Mouse (Mus musculus): ENCODE measurements around the gene Cnbd2.

Gene Cnbd2

DNA sequence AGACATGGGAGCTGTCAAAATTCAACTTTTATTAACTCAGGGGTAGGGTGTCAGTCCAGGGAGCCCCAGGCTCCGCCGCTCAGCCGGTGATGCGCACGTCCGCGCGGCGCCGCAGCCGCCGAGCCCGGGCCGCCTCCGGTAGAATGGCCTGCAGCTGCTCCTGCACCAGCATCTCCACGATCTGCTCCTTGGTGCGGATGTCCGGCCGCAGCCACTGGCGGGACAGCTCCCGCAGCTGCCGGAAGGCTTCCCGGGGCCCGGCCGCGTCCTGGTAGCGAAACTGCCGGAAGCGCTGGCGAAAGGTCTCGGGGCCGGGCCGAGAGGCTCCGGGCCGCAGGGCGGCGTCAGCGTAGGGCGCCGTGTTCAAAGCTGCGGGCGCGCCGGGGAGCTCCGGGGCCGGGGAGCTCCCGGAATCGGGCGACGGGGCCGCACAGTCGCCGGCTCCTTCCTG, 233 bp upstream of the Cnbd2 start:
- peak; percentile 55 for DNase-seq

- no peak for DNase-seq
These were observed 1.1 kb downstream of the Cnbd2 start for GRCm38 (mm10) chr2:156313153-156313552.

GRCm38 (mm10) chr2:156314811-156315210, 2.7 kb downstream of the Cnbd2 start:
- no peak for DNase-seq

DNA sequence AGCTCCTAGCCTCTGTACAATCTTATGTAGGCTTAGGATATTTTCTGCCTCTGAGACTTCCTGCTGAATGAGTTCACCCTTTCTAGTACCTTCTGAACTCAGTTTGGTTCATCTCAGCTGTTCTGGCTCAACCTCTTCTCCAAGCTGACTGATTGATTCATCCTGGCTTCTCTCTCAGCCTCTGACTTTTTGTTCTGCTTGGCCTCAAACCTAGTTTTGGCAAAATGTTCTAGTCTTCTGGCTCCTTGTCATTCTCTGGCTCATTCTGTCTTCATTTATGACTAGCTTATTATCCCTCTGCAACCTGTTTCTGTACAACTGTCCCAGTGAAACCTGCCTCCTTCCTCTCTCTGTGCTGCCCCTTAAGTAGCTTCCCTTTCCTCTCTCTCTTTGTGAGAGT, 6.4 kb downstream of the Cnbd2 start:
- DNase-seq = no peak

GRCm38 (mm10) chr2:156321538-156321937, 9.4 kb downstream of the Cnbd2 start:
- no peak for DNase-seq

- peak; percentile 16 for DNase-seq
These were observed 12.1 kb downstream of the Cnbd2 start for GRCm38 (mm10) chr2:156324116-156324588.

DNA sequence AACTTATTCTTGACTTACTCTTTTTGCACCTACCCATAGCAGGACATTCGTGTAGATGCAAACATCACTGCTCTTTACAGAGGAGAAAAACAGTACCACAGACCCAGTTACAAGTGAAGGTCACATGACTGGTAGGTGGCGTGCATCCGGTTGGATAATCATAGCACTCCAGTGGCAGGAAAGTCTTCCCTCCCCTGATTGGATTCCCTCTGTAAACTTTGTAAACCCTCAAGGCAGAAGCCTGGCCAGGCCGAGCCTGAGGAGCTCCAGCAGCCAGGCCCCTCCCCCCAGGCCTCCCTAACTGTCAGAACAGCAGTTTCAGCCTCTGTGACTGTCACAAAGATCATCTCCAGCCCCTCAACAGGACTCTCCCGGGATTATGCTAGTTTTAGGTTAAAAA, 12.6 kb downstream of the Cnbd2 start:
- DNase-seq = no peak

GRCm38 (mm10) chr2:156330681-156331080, 18.6 kb downstream of the Cnbd2 start:
- DNase-seq = no peak

DNA sequence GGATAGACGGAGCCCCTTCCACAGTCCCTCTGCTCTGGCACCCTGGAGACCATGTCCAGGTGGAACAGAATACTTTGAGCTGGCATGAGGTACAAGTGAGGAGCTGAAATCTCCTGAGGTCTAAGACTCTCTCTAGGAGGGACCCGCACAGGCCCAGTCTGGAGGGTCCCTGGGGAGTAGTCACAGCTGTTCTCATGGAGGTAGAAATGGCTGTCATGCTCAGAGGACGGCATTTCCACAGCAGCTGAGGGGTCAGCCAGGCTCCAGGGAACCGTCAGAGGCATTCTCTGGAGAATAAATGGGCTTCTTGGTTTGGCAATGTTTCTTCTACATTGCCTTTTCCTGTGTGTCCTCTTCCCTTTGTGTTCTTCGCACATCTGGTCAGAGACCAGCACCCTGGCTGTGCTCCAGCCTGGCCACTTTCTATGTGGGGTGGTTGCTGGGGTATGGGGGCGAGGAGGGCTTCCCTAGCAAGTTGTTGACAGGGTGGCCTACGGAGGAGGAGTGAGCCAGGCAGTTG, 19.4 kb downstream of the Cnbd2 start:
- no peak for DNase-seq

DNA sequence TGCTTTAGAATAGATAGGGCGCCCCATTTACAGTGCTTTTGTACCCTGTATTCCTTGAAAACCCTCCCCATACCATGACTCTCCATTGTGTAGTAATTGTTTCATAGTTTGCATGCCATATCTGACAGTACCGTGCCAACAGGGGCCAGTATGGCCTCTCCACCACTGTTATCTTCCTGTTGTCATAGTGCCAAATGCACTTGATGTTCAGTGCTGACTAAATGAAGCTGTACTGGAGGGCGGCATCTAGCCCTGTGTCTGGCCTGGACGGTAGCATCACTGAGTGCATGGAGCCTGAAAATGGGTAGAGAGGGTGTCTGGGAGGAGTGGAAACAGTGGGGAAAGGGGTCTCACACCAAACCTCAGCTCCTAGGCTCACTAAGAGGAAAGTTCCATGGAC, 28.0 kb downstream of the Cnbd2 start:
- DNase-seq = no peak

GRCm38 (mm10) chr2:156344775-156345532, 32.9 kb downstream of the Cnbd2 start:
- DNase-seq = no peak

DNA sequence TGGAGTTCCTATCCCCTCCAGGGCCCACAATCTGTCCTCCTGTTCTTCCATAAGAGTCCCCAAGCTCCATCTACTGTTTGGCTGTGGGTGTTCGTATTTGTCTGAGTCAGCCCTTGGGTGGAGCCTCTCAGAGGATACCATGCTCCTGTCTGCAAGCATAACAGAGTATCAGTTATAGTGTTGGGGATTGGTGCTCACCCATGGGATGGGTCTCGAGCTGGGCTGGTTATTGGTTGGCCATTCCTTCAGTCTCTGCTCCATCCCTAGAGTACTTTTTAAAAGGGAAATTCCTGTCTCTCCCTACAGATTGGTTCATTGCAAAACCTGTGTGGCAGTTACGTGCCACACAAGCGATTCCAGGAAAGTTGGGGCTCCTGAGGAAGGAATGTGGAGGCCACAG, 36.7 kb downstream of the Cnbd2 start:
- no peak for DNase-seq

DNA sequence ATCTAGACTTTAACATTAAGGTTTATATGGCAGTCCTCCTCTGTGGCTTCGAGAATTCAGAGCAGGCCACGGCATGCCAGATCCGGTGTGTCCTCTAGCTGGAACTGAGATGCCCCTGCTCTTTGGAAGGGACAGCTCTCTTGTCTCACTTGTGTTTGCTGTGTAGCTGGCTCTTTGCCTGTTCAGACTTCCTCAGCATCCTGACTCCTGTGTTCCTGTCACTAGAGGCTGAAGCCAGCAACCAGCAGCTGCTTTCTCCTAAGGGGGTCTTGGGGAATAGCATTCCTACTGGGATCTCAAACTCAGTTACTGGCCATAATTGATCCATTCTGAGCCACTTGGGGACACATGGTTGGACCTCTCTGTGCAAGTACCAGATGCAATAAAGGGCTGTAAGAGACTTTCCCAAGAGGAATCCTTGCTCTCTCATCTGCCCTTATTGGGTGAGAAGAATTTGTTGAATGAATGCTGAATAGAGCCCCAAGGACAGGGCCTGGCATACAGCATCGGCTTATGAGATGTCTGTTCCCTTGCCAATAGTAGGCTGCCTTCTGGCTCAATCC, 37.3 kb downstream of the Cnbd2 start:
- no peak for DNase-seq

DNA sequence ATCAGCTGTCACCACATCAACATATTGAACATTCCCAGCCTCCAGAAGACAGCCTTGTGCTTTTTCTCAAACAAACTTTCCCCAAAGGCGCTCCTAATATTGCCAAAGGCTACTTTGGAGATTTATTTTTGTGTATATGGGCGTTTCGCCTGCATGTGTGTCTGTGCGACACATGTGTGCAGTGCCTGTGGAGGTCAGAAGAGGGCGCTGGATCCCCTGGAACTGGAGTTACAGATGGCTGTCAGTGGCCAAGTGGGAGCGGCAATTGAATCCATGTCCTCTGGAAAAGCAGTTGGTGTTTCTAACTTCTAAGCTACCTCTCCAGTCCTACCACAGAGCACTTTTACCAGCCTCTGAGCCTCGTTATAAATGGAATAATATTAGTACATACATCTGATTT, 39.1 kb downstream of the Cnbd2 start:
- no peak for DNase-seq

GRCm38 (mm10) chr2:156352413-156353165, 40.5 kb downstream of the Cnbd2 start:
- peak; percentile 27 for DNase-seq

DNA sequence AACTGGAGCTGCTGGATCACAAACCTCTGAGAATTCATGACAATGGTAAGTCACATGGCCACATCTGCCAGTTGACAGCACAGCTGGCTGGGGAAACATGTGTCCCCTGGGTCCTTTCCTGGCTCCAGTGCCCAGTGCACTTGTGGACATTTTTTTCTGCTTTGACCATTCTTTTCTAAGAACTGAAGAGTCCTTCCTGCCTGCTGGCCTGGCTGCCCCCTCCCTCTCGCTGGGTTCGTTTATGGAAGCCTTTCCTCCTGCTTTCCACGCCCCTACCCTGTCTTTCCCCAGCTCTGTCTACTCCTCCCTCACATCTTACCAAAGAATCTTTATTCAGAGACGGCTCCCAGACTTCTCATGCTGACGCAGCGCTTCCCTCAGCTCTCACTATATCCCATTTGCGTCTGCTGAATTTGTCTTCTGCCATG, 41.2 kb downstream of the Cnbd2 start:
- DNase-seq = no peak

DNA sequence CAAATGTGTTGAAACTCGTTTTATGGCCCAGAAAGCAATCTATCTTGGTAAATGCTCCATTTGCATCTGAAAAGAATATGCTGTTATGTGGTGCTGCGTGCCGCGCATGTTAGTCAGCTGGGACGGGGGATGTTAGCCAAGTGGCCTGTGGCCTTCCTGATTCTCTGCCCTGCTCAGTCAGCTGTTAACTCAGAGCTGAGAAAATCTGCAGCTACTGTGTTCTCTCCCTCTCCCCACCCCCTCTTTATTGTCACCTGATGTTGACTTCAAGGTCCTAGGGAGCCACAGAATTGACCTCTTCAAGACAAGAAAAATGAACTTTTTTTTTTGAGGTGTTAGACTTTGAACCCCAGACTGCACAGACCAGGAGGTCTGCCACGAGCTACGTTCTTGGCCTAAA, 43.9 kb downstream of the Cnbd2 start:
- no peak for DNase-seq

DNA sequence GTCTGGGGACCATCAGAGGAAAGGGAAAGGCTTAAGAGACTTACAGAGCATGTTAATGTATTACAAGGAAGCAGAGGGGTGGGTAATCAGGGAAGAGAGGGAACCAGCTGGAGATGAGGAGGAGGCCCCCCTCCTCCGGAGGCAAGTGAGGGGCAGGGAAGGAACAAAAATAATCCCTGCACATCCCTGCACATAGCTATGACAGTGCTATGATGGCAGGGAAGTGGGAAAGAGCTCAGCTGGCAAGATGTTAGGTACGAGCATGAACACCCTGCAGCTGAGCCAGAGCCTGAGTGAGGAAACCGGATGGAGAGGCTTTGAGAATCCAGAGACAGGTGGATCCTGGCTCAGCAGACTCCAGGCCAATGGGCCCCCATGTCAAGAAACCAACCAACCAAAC, 56.4 kb downstream of the Cnbd2 start:
- peak; percentile 29 for DNase-seq

DNA sequence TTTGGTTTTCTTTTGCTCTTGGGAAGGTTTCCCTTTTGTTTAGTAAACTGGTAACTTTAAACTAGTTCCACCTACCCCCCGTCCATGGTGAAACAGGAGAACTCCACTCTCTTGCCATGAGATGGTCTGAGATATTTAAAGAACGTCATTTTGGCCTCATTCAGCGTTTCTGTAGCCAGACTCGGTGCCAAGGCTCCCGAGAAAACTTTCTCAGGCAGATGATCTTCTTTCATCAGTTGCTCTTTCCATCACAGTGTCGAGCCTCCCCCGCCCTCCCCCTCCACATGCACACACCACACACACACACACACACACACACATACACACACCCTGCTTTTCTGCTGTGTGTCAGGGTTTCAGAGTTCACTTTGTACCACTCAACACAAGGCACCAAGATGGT, 58.8 kb downstream of the Cnbd2 start:
- DNase-seq = no peak

GRCm38 (mm10) chr2:156376956-156377355, 64.9 kb downstream of the Cnbd2 start:
- no peak for DNase-seq

GRCm38 (mm10) chr2:156379929-156380328, 67.8 kb downstream of the Cnbd2 start:
- DNase-seq = peak; percentile 50

GRCm38 (mm10) chr2:156381350-156381749, 69.3 kb downstream of the Cnbd2 start:
- no peak for DNase-seq

GRCm38 (mm10) chr2:156392461-156393154, 80.5 kb downstream of the Cnbd2 start:
- peak; percentile 73 for DNase-seq
